ENCODE assay signal across 20 mouse cellular contexts in genomic region chr13:58266864-58267263, GRCm38 (mm10). TPM values are rescaled to one million over a fixed set of nuclear protein-coding genes. Genes with fewer than 3 reads are reported as not detected.
A peak's percentile ranks its signal among the peaks of the same experiment; 100 is the strongest.
DNase-seq lines count a peak whose midpoint lies in the region; TF ChIP-seq lines count a peak whose summit lies in the region.
"Had no signal": no experiment of that assay in that cellular context is flagged by ENCODE, and none has a peak within 500 bp of the region (broad histone marks: within the 10 kb centered on the region; RNA-seq: fewer than 3 reads in every experiment).

No protein-coding gene starts in this region.

- no peaks in the 10 kb centered on the region for H3K27me3 ChIP-seq in testis, adult 2 months (ENCODE audit: control insufficient read depth, insufficient read depth, low read length)
- H3K27me3 ChIP-seq in MEL (ENCODE audit: control insufficient read depth in 1 of 2, insufficient read depth in 2 of 2, low read length in 2 of 2), result no peaks in the 10 kb centered on the region
- H3K27me3 ChIP-seq: Patski had no signal

- TF ChIP-seq CTCF in testis, adult 2 months (IDR thresholded peaks at IDR 0.05; ENCODE audit: control insufficient read depth, insufficient read depth, insufficient replicate concordance, low read depth, low read length), result no peak
- TF ChIP-seq CTCF in MEL (IDR thresholded peaks at IDR 0.05 in 2 of 3, conservative IDR thresholded peaks at IDR 0.05 in 1 of 3; ENCODE audit: control insufficient read depth in 1 of 3, insufficient read depth in 1 of 3, low read depth in 2 of 3, low read length in 3 of 3, poor library complexity in 1 of 3, severe bottlenecking in 1 of 3), result no peak

- no peak overlapping the region for H3K9ac ChIP-seq in MEL (ENCODE audit: control insufficient read depth, low read depth, low read length, poor library complexity, severe bottlenecking)

- no peaks in the 10 kb centered on the region for H3K9me3 ChIP-seq in MEL (replicated peaks; ENCODE audit: insufficient read depth, low read length)
- H3K9me3 ChIP-seq: G1E had no signal

- H3K4me1 ChIP-seq in testis, adult 2 months (ENCODE audit: control insufficient read depth, insufficient read depth, low read length), result peaks cover 5% of the 10 kb centered on the region; the same call in 1 of the 2 replicates
- H3K4me1 ChIP-seq in MEL (ENCODE audit: control insufficient read depth in 1 of 2, insufficient read depth in 2 of 2, low read length in 2 of 2), result peaks cover 0 to 6% of the 10 kb centered on the region in 2 experiments; a peak in 3 of 4 replicates

- TF ChIP-seq POLR2A in testis, adult 2 months (IDR thresholded peaks at IDR 0.05; ENCODE audit: control insufficient read depth, low read depth, low read length), result no peak
- no peak for TF ChIP-seq POLR2A in MEL (IDR thresholded peaks at IDR 0.05; ENCODE audit: control insufficient read depth in 1 of 2, insufficient read depth in 1 of 2, low read depth in 1 of 2, low read length in 2 of 2, poor library complexity in 1 of 2)

- peaks cover 2% of the 10 kb centered on the region for H3K36me3 ChIP-seq in testis, adult 2 months (ENCODE audit: control insufficient read depth, insufficient read depth, low read length)
- H3K36me3 ChIP-seq in MEL (ENCODE audit: control insufficient read depth in 1 of 2, insufficient read depth in 2 of 2, low read length in 2 of 2), result peaks cover 0 to 2% of the 10 kb centered on the region in 2 experiments; a peak in 1 of 4 replicates

- peaks cover 3% of the 10 kb centered on the region; the same call in 1 of the 2 replicates for H3K79me2 ChIP-seq in MEL (ENCODE audit: control insufficient read depth, insufficient read depth, low read length, poor library complexity)

- no peak for TF ChIP-seq RAD21 in MEL (IDR thresholded peaks at IDR 0.05; ENCODE audit: low read depth, low read length)

- H3K4me3 ChIP-seq in testis, adult 2 months (ENCODE audit: control insufficient read depth, low read depth, low read length), result no peak overlapping the region
- H3K4me3 ChIP-seq in MEL (ENCODE audit: control insufficient read depth in 1 of 2, insufficient read depth in 1 of 2, low read depth in 2 of 2, low read length in 2 of 2), result no peak overlapping the region

- DNase-seq in testis, postnatal 14 days (ENCODE audit: low spot score), result no peak
- DNase-seq in MEL (ENCODE audit: low read depth, low spot score) (no peak), MEL-GATA-1-ER (ENCODE audit: extremely low read depth, low read depth) (peak; percentile 12)
- no peak for DNase-seq in lung, postnatal 36 days
- DNase-seq in layer of hippocampus, adult 8-10 months (ENCODE audit: low spot score in 2 of 2), result no peak
- DNase-seq: adrenal gland, adult 2 months; adrenal gland, adult 8-10 months; adrenal gland, postnatal 10 days; adrenal gland, postnatal 14 days; adrenal gland, postnatal 25 days; adrenal gland, postnatal 36 days; B cell, adult 2 months; cerebellum, adult 11 months; cerebellum, adult 11-12 months; cerebellum, adult 18-20 months; cerebellum, adult 2 months; cerebellum, adult 8-10 months had no signal

- peak; percentile 65 to 72 for TF ChIP-seq EP300 in MEL (IDR thresholded peaks at IDR 0.05; ENCODE audit: low read depth in 1 of 2, low read length in 2 of 2)

- H3K27ac ChIP-seq in testis, adult 2 months (ENCODE audit: control insufficient read depth, insufficient read depth, low read depth, low read length), result peak overlapping the region; percentile 14
- H3K27ac ChIP-seq in MEL (ENCODE audit: control insufficient read depth, low read depth, low read length), result no peak overlapping the region

TF ChIP-seq in MEL, 35 proteins besides CTCF, POLR2A, EP300 and RAD21:
- TF ChIP-seq TAL1 (IDR thresholded peaks at IDR 0.05; ENCODE audit: low read length) (peak; percentile 48), GATA1 (IDR thresholded peaks at IDR 0.05; ENCODE audit: low read depth, low read length) (peak; percentile 69), GABPA (IDR thresholded peaks at IDR 0.05; ENCODE audit: low read depth, low read length) (no peak), ETS1 (IDR thresholded peaks at IDR 0.05; ENCODE audit: low read depth, low read length) (peak; percentile 42), TCF12 (IDR thresholded peaks at IDR 0.05; ENCODE audit: low read depth, low read length) (peak; percentile 82), SMC3 (IDR thresholded peaks at IDR 0.05; ENCODE audit: low read depth, low read length) (no peak), RCOR1 (IDR thresholded peaks at IDR 0.05; ENCODE audit: low read depth, low read length) (0 out of 2 replicates have a peak, but pooled peaks have one; percentile 15)

RNA-seq across cellular contexts. Expression of gene Gkap1, which starts 8.6 kb away (rescaled TPM):
- polyA plus RNA-seq in testis, adult 2 months (2012; rRNA removed), result 195 and 220 TPM in 2 replicates
- 26.7 and 27.6 TPM in 2 replicates for total RNA-seq in MEL (2012; rRNA removed)
- polyA plus RNA-seq in MEL (2012; ENCODE audit: insufficient read depth in 1 of 2, insufficient read length in 2 of 2, low read depth in 1 of 2, low replicate concordance in 2 of 2, missing spikeins in 1 of 2), result 10 to 100 TPM in 1 of 2 experiments, not detected in 1; 34.1 TPM
- 10 to 100 TPM; 17.6 to 22.4 (median 19.1) TPM for total RNA-seq in layer of hippocampus, adult 8-10 months (2022)

RNA-seq across cellular contexts. Expression of gene Ubqln1, which starts 51.4 kb away (rescaled TPM):
- polyA plus RNA-seq in testis, adult 2 months (2012; rRNA removed), result 95.2 and 117 TPM in 2 replicates
- total RNA-seq in MEL (2012; rRNA removed), result 68.6 and 77.2 TPM in 2 replicates
- 100 to 1,000 TPM in 1 of 2 experiments, not detected in 1; 146 TPM for polyA plus RNA-seq in MEL (2012; ENCODE audit: insufficient read depth in 1 of 2, insufficient read length in 2 of 2, low read depth in 1 of 2, low replicate concordance in 2 of 2, missing spikeins in 1 of 2)
- 100 to 1,000 TPM; 139 to 165 (median 152) TPM for total RNA-seq in layer of hippocampus, adult 8-10 months (2022)
